In the genomic region with DNA sequence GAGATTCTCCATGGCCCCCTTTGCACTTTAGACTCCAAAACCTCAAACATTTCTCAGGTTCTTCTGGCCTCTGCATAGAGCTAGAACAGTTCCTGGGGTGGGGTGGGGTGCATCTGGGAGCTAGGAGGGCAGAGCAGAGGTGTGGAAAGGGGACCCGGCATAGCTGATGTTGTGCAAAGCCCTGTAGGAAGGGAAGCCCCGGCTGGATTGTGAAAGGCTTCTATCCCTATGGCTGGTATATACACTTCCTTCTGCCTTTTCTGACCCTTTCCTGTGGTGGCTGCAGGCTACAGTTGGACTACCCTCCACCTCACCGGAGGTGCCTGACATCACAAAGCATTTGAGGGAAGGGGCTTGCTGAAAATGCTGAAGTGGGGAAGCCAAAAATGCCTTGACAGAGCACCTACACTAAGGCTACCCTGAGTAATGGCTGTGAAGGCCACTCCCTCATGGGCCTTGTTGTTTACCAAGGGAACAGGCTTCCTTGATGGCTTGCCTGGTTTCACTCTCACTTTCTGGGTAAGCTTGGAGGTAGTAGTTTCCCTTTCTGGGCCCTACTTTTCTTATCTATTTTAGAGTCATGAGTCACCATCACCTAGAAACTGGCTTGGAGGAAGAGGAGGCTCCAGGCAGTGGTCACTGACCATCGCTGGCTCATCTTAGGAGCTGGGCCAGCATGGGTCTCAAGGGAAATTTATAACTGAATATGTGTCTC, we compare ENCODE assay signal across 15 mouse cellular contexts. TPM values are rescaled to one million over a fixed set of nuclear protein-coding genes. Genes with fewer than 3 reads are reported as not detected.
A peak's percentile ranks its signal among the peaks of the same experiment; 100 is the strongest.
DNase-seq lines count a peak whose midpoint lies in the region; ATAC-seq and TF ChIP-seq lines count a peak whose summit lies in the region.
"Had no signal": no experiment of that assay in that cellular context is flagged by ENCODE, and none has a peak within 500 bp of the region (broad histone marks: within the 10 kb centered on the region; RNA-seq: fewer than 3 reads in every experiment).

No protein-coding gene starts in this region.

- H3K9ac ChIP-seq in liver, adult 2 months (ENCODE audit: low read depth, low read length) = no peak overlapping the region
- H3K9ac ChIP-seq in stomach, embryonic 15.5 days = no peak overlapping the region
- H3K9ac ChIP-seq: hindbrain, embryonic 12.5 days; midbrain, embryonic 13.5 days had no signal

- no peak overlapping the region for H3K4me3 ChIP-seq in liver, adult 2 months (ENCODE audit: insufficient read depth, low read depth, low read length)
- H3K4me3 ChIP-seq in stomach, embryonic 15.5 days (replicated peaks) = no peak overlapping the region
- H3K4me3 ChIP-seq: hindbrain, embryonic 12.5 days; midbrain, embryonic 13.5 days had no signal

- H3K27ac ChIP-seq in liver, adult 2 months (replicated peaks; ENCODE audit: insufficient read depth, low read depth, low read length) = no peak overlapping the region
- H3K27ac ChIP-seq in stomach, embryonic 15.5 days = peak overlapping the region; percentile 21; the same call in 1 of the 2 replicates
- H3K27ac ChIP-seq: hindbrain, embryonic 12.5 days; midbrain, embryonic 13.5 days had no signal

- no peaks in the 10 kb centered on the region for H3K4me1 ChIP-seq in liver, adult 2 months (ENCODE audit: control insufficient read depth, insufficient read depth, low read length)
- H3K4me1 ChIP-seq in stomach, embryonic 15.5 days = no peaks in the 10 kb centered on the region
- H3K4me1 ChIP-seq: hindbrain, embryonic 12.5 days; midbrain, embryonic 13.5 days had no signal

- no peak overlapping the region for H3K4me2 ChIP-seq in stomach, embryonic 15.5 days
- H3K4me2 ChIP-seq: hindbrain, embryonic 12.5 days; midbrain, embryonic 13.5 days had no signal

- H3K79me2 ChIP-seq in liver, adult 2 months (ENCODE audit: control insufficient read depth, insufficient read depth, low read length) = no peaks in the 10 kb centered on the region

- H3K27me3 ChIP-seq in liver, adult 2 months (ENCODE audit: control insufficient read depth, insufficient read depth, low read length) = no peaks in the 10 kb centered on the region
- H3K27me3 ChIP-seq in stomach, embryonic 15.5 days (replicated peaks) = no peaks in the 10 kb centered on the region
- H3K27me3 ChIP-seq: hindbrain, embryonic 12.5 days; midbrain, embryonic 13.5 days had no signal

- DNase-seq in liver, adult 2 months (ENCODE audit: extremely low read depth, low read depth, low spot score) = peak; percentile 9
- DNase-seq in liver = no peak
- DNase-seq in cerebellum, adult 9-11 months = no peak
- no peak for DNase-seq in left cerebral cortex, adult 11 months (ENCODE audit: low spot score)
- no peak for DNase-seq in layer of hippocampus, adult 9-11 months
- DNase-seq: cerebellum, postnatal 10 days; gastrocnemius, postnatal 25 days; kidney, adult 9 months; right cerebral cortex, adult 18-20 months had no signal

- TF ChIP-seq POLR2A in liver, adult 2 months (IDR thresholded peaks at IDR 0.05; ENCODE audit: extremely low read depth, insufficient read depth, low read length) = no peak

- 72% methylated on average over 4 of the region's 4 CpGs for WGBS in liver, adult 2 months
- WGBS in stomach, embryonic 15.5 days = 72% methylated on average over 4 of the region's 4 CpGs

- ATAC-seq in activated CD4-positive, CD25-positive, alpha-beta regulatory T cell, adult 4 months = peak; percentile 53
- peak; percentile 70 for ATAC-seq in megakaryocyte, adult 5-6 weeks (ENCODE audit: poor library complexity, severe bottlenecking)
- ATAC-seq in stomach, embryonic 15.5 days (ENCODE audit: insufficient read depth, low FRiP score, low read depth) = no peak
- ATAC-seq: forebrain, embryonic 16.5 days; midbrain, embryonic 13.5 days had no signal

- no peaks in the 10 kb centered on the region for H3K9me3 ChIP-seq in stomach, embryonic 15.5 days
- H3K9me3 ChIP-seq: hindbrain, embryonic 12.5 days; midbrain, embryonic 13.5 days had no signal

- TF ChIP-seq CTCF in liver, adult 2 months (IDR thresholded peaks at IDR 0.05; ENCODE audit: low read depth, low read length) = no peak

- no peaks in the 10 kb centered on the region for H3K36me3 ChIP-seq in liver, adult 2 months (ENCODE audit: control insufficient read depth, insufficient read depth, low read length)
- no peaks in the 10 kb centered on the region for H3K36me3 ChIP-seq in stomach, embryonic 15.5 days
- H3K36me3 ChIP-seq: hindbrain, embryonic 12.5 days; midbrain, embryonic 13.5 days had no signal

RNA-seq across cellular contexts. Expression of gene Pstpip1, which starts 8.0 kb away (rescaled TPM):
- 0.37 and 0.40 TPM in 2 replicates for total RNA-seq in liver, adult 2 months (2014; rRNA removed)
- polyA plus RNA-seq in liver, adult 2 months (2012; rRNA removed) = 0.44 and 1.1 TPM in 2 replicates
- 10 to 100 TPM; 37.9 to 40.7 TPM for polyA plus RNA-seq in activated CD4-positive, CD25-positive, alpha-beta regulatory T cell, adult 4 months (2017; shearing (Covaris generic))
- 59.2 and 61.2 TPM in 2 replicates for total RNA-seq in megakaryocyte, adult 5-6 weeks (2015)
- 223 and 227 TPM in 2 replicates for total RNA-seq in megakaryocyte, adult 5-6 weeks (2017)
- 2.2 and 2.4 TPM in 2 replicates for polyA plus RNA-seq in stomach, embryonic 15.5 days (2015; fragmentation: Nextera tagmentation; extraction: Ambion mirVana)

RNA-seq across cellular contexts. Expression of gene Rcn2, which starts 56.1 kb away (rescaled TPM):
- 9.0 and 10.1 TPM in 2 replicates for total RNA-seq in liver, adult 2 months (2014; rRNA removed)
- 6.5 and 6.6 TPM in 2 replicates for polyA plus RNA-seq in liver, adult 2 months (2012; rRNA removed)
- 10 to 100 TPM; 16.7 to 21.5 TPM for polyA plus RNA-seq in activated CD4-positive, CD25-positive, alpha-beta regulatory T cell, adult 4 months (2017; shearing (Covaris generic))
- 42.7 and 43.2 TPM in 2 replicates for total RNA-seq in megakaryocyte, adult 5-6 weeks (2015)
- total RNA-seq in megakaryocyte, adult 5-6 weeks (2017) = 26.9 and 28.2 TPM in 2 replicates
- 187 and 192 TPM in 2 replicates for polyA plus RNA-seq in stomach, embryonic 15.5 days (2015; fragmentation: Nextera tagmentation; extraction: Ambion mirVana)

Comparison
In these comparisons a context has a peak if more than half of its experiments do, and no peak if none do; other contexts are left out.
1. RNA of gene Pstpip1, which starts 8.0 kb away (polyA plus RNA-seq): 37.9 to 40.7 TPM in activated CD4-positive, CD25-positive, alpha-beta regulatory T cell, adult 4 months; 2.2 to 2.4 TPM in stomach, embryonic 15.5 days and 0.44 to 1.1 TPM in liver, adult 2 months; every median in the first group is over 10 times any median in the second.